Mouse (Mus musculus) small intestine, adult 2 months (tissue): Measurements from ENCODE around the gene Fam169b.

Source experiments
- CTCF ChIP-seq: fragments of 200-500 bp; IDR thresholded peaks from 2 replicates; pipeline ENCODE4 v1.5.1; 2012; ENCODE audit warnings: low read depth, mild to moderate bottlenecking, control low read depth, inconsistent platforms, low read length, moderate library complexity, mixed read lengths; ENCODE audit not compliant: insufficient replicate concordance, insufficient read length; ENCODE audit errors: extremely low read depth
- POLR2A ChIP-seq: fragments of 200-500 bp; IDR thresholded peaks from 2 replicates; pipeline ENCODE4 v1.6.1; 2012; ENCODE audit warnings: low read depth, mild to moderate bottlenecking, control low read depth, inconsistent platforms, low read length, moderate library complexity

DNA sequence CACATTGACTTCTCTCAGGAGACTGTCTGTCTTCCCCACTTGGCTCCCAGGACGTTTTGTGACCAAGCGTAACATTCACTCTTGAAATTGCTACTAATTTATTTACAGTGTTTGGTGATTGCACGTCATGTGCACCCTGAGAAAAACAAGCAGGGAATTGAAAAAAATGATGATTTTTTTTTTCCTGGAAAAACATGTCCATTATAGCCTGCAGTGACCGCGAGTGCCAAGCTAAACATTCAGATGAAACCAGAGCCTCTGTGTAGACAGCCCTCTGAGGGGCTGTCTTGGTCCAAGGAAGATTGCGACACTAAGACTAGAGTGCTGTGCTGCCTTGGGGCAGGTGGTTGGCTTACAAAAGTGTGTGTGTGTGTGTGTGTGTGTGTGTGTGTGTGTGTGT, 37.8 kb downstream of the Fam169b start:
- no peak for TF ChIP-seq CTCF
- TF ChIP-seq POLR2A, result no peak
